Mouse (Mus musculus) limb, embryonic 12.5 days (tissue): ENCODE measurements around the gene Sox5. TPM values are rescaled to one million over a fixed set of nuclear protein-coding genes. Genes with fewer than 3 reads are reported as not detected.

Experiments used
- ATAC-seq: fragments of 200-750 bp; cut with Nextera tagmentation; 2 replicates; pipeline ENCODE4 v1.8.0; 2017; ENCODE audit warnings: low read depth, moderate TSS enrichment; ENCODE audit not compliant: insufficient number of reproducible peaks, insufficient read depth, low FRiP score, low TSS enrichment
- H3K27ac ChIP-seq: fragments of 300-500 bp; sonication (generic); 2 replicates; pipeline ENCODE4 v1.5.1; 2016; ENCODE audit warnings: mild to moderate bottlenecking, moderate library complexity
- H3K27me3 ChIP-seq: fragments of 300-500 bp; sonication (generic); 2 replicates; pipeline ENCODE4 v1.6.1; 2016; ENCODE audit warnings: mild to moderate bottlenecking, moderate library complexity
- H3K36me3 ChIP-seq: fragments of 300-500 bp; sonication (generic); 2 replicates; pipeline ENCODE4 v1.6.1; 2016; ENCODE audit warnings: mild to moderate bottlenecking, moderate library complexity
- H3K4me1 ChIP-seq: fragments of 300-500 bp; sonication (generic); replicated peaks from 2 replicates; pipeline ENCODE4 v1.6.1; 2016
- H3K4me2 ChIP-seq: fragments of 300-500 bp; sonication (generic); 2 replicates; pipeline ENCODE4 v1.6.1; 2016; ENCODE audit warnings: mild to moderate bottlenecking, moderate library complexity
- H3K4me3 ChIP-seq: fragments of 300-500 bp; sonication (generic); replicated peaks from 2 replicates; pipeline ENCODE4 v1.5.1; 2016; ENCODE audit warnings: mild to moderate bottlenecking
- H3K9ac ChIP-seq: fragments of 300-500 bp; sonication (generic); replicated peaks from 2 replicates; pipeline ENCODE4 v1.6.1; 2016; ENCODE audit warnings: mild to moderate bottlenecking, moderate library complexity
- H3K9me3 ChIP-seq: fragments of 300-500 bp; sonication (generic); 2 replicates; pipeline ENCODE4 v1.6.1; 2016; ENCODE audit warnings: mild to moderate bottlenecking, moderate library complexity
- WGBS: fragments of 180-500 bp; shearing (Covaris S2); methylation state at CpG from one replicate; pipeline ENCODE4 v1.1.7; 2016; 5-methylcytosine and 5-hydroxymethylcytosine counted together
- polyA plus RNA-seq: library from polyadenylated mRNA; unstranded; fragments of >200 nt; fragmentation: Nextera tagmentation; extraction: Ambion mirVana; gene quantifications from 2 replicates; pipeline ENCODE4 v1.2.1, GENCODE M21; 2016

Sox5 gene
- polyA plus RNA-seq, 1 experiment from 2014 or later = 96.1 TPM

- Histone ChIP-seq H3K4me1 (peaks cover 20% of the 10 kb centered on the region), H3K9ac (no peak overlapping the region), H3K9me3 (no peaks in the 10 kb centered on the region), H3K36me3 (no peaks in the 10 kb centered on the region), H3K27me3 (no peaks in the 10 kb centered on the region), H3K4me2 (no peak overlapping the region), H3K27ac (no peak overlapping the region), H3K4me3 (no peak overlapping the region)
- no peak for ATAC-seq
- 88% methylated on average over 13 of the region's 13 CpGs for WGBS
Observed at GRCm38 (mm10) chr6:144322297-144323047, 459.3 kb downstream of the Sox5 start.

- Histone ChIP-seq H3K36me3 (no peaks in the 10 kb centered on the region), H3K4me3 (no peak overlapping the region), H3K9ac (no peak overlapping the region), H3K4me2 (no peak overlapping the region), H3K27me3 (no peaks in the 10 kb centered on the region), H3K9me3 (no peaks in the 10 kb centered on the region), H3K4me1 (peaks cover 8% of the 10 kb centered on the region), H3K27ac (no peak overlapping the region)
- ATAC-seq = no peak
Observed at GRCm38 (mm10) chr6:144320327-144320726, 461.4 kb downstream of the Sox5 start.

GRCm38 (mm10) chr6:144319717-144320116 is 462.1 kb downstream of the Sox5 start:
- H3K4me3 ChIP-seq = no peak overlapping the region

GRCm38 (mm10) chr6:144312781-144313754 is 468.7 kb downstream of the Sox5 start:
- H3K9me3 ChIP-seq = no peaks in the 10 kb centered on the region
- H3K4me2 ChIP-seq = peak overlapping the region; percentile 21; the same call in 1 of the 2 replicates
- H3K27me3 ChIP-seq = peaks cover 3% of the 10 kb centered on the region; the same call in 1 of the 2 replicates
- peaks cover 15% of the 10 kb centered on the region for H3K4me1 ChIP-seq
- H3K36me3 ChIP-seq = no peaks in the 10 kb centered on the region
- no peak overlapping the region for H3K4me3 ChIP-seq
- WGBS = 46% methylated on average over 17 of the region's 17 CpGs
- peak overlapping the region; percentile 73 for H3K27ac ChIP-seq
- no peak overlapping the region for H3K9ac ChIP-seq
- ATAC-seq = no peak

More at GRCm38 (mm10) chr6:144319717-144320116, 462.1 kb downstream of the Sox5 start:
- peaks cover 8% of the 10 kb centered on the region for H3K4me1 ChIP-seq
- no peak for ATAC-seq
- WGBS = 65% methylated on average over 6 of the region's 6 CpGs
- no peak overlapping the region for H3K4me2 ChIP-seq
- no peaks in the 10 kb centered on the region; the same call in 1 of the 2 replicates for H3K27me3 ChIP-seq
- H3K9ac ChIP-seq = no peak overlapping the region
- no peak overlapping the region for H3K27ac ChIP-seq
- H3K9me3 ChIP-seq = no peaks in the 10 kb centered on the region
- no peaks in the 10 kb centered on the region for H3K36me3 ChIP-seq

GRCm38 (mm10) chr6:144312282-144312780 is 469.4 kb downstream of the Sox5 start:
- no peak overlapping the region for H3K4me3 ChIP-seq
- H3K4me1 ChIP-seq = peaks cover 15% of the 10 kb centered on the region
- no peak overlapping the region for H3K4me2 ChIP-seq
- 45% methylated on average over 7 of the region's 7 CpGs for WGBS
- no peaks in the 10 kb centered on the region for H3K9me3 ChIP-seq
- ATAC-seq = no peak
- peak overlapping the region; percentile 66 for H3K27ac ChIP-seq
- no peak overlapping the region for H3K9ac ChIP-seq
- H3K36me3 ChIP-seq = no peaks in the 10 kb centered on the region
- peaks cover 3% of the 10 kb centered on the region; the same call in 1 of the 2 replicates for H3K27me3 ChIP-seq

- 34% methylated on average over 4 of the region's 4 CpGs for WGBS
- Histone ChIP-seq H3K27ac (peak overlapping the region; percentile 66), H3K4me2 (no peak overlapping the region), H3K9ac (no peak overlapping the region), H3K9me3 (no peaks in the 10 kb centered on the region), H3K27me3 (peaks cover 3% of the 10 kb centered on the region; the same call in 1 of the 2 replicates), H3K36me3 (no peaks in the 10 kb centered on the region), H3K4me1 (peaks cover 15% of the 10 kb centered on the region), H3K4me3 (no peak overlapping the region)
- no peak for ATAC-seq
Observed at GRCm38 (mm10) chr6:144311754-144312153, 470.0 kb downstream of the Sox5 start.

- Histone ChIP-seq H3K27ac (no peak overlapping the region), H3K4me1 (peaks cover 15% of the 10 kb centered on the region), H3K4me2 (no peak overlapping the region), H3K9ac (no peak overlapping the region), H3K27me3 (0 out of 2 replicates have a peak, but pooled peaks cover 2% of the 10 kb centered on the region), H3K9me3 (no peaks in the 10 kb centered on the region), H3K36me3 (no peaks in the 10 kb centered on the region), H3K4me3 (no peak overlapping the region)
- ATAC-seq = no peak
Observed at GRCm38 (mm10) chr6:144309171-144309570, 472.6 kb downstream of the Sox5 start.

GRCm38 (mm10) chr6:144307551-144308149 is 474.1 kb downstream of the Sox5 start:
- Histone ChIP-seq H3K9me3 (no peaks in the 10 kb centered on the region), H3K9ac (no peak overlapping the region), H3K4me2 (no peak overlapping the region), H3K4me1 (peaks cover 7% of the 10 kb centered on the region), H3K36me3 (no peaks in the 10 kb centered on the region), H3K4me3 (no peak overlapping the region), H3K27ac (no peak overlapping the region), H3K27me3 (no peaks in the 10 kb centered on the region)
- WGBS = 89% methylated on average over 12 of the region's 12 CpGs
- ATAC-seq = no peak

- WGBS = 77% methylated on average over 6 of the region's 6 CpGs
- Histone ChIP-seq H3K36me3 (no peaks in the 10 kb centered on the region), H3K4me3 (no peak overlapping the region), H3K9me3 (no peaks in the 10 kb centered on the region), H3K27ac (no peak overlapping the region), H3K4me1 (peaks cover 21% of the 10 kb centered on the region), H3K4me2 (no peak overlapping the region), H3K27me3 (no peaks in the 10 kb centered on the region), H3K9ac (no peak overlapping the region)
- ATAC-seq = no peak
Observed at GRCm38 (mm10) chr6:144302823-144303222, 479.0 kb downstream of the Sox5 start.

GRCm38 (mm10) chr6:144301082-144301481 is 480.7 kb downstream of the Sox5 start:
- Histone ChIP-seq H3K4me3 (no peak overlapping the region), H3K36me3 (no peaks in the 10 kb centered on the region), H3K27me3 (no peaks in the 10 kb centered on the region; the same call in 1 of the 2 replicates), H3K9ac (no peak overlapping the region), H3K4me1 (peaks cover 21% of the 10 kb centered on the region), H3K4me2 (no peak overlapping the region), H3K9me3 (peaks cover 2% of the 10 kb centered on the region; the same call in 1 of the 2 replicates), H3K27ac (no peak overlapping the region)
- ATAC-seq = no peak
- WGBS = 60% methylated on average over 4 of the region's 4 CpGs
